Mouse (Mus musculus) fibroblast of lung, adult 2 months (primary cell): ENCODE results near the gene Lgi4.

ENCODE experiments used
- DNase-seq: peaks from one replicate; pipeline ENCODE4 v3.0.0-alpha.2; 2011; ENCODE audit warnings: low read depth

Lgi4 gene

GRCm38 (mm10) chr7:31059108-31059507, at the start of gene Lgi4:
Gene Lgi4 (plus strand): TSS chr7:31059342.
- peak; percentile 77 for DNase-seq

- no peak for DNase-seq
These were observed 46.2 kb upstream of the Lgi4 start for GRCm38 (mm10) chr7:31012971-31013370.

GRCm38 (mm10) chr7:31017104-31017901, 41.8 kb upstream of the Lgi4 start:
- peak; percentile 36 for DNase-seq

GRCm38 (mm10) chr7:31028609-31029008, 30.5 kb upstream of the Lgi4 start:
- no peak for DNase-seq

- no peak for DNase-seq
These were observed 28.4 kb upstream of the Lgi4 start for GRCm38 (mm10) chr7:31030717-31031116.

- no peak for DNase-seq
These were observed 27.4 kb upstream of the Lgi4 start for GRCm38 (mm10) chr7:31031731-31032130.

GRCm38 (mm10) chr7:31033409-31034165, 25.6 kb upstream of the Lgi4 start:
- peak; percentile 66 for DNase-seq

GRCm38 (mm10) chr7:31034789-31035188, 24.4 kb upstream of the Lgi4 start:
- DNase-seq = no peak

GRCm38 (mm10) chr7:31035291-31035690, 23.9 kb upstream of the Lgi4 start:
- no peak for DNase-seq

- no peak for DNase-seq
These were observed 22.2 kb upstream of the Lgi4 start for GRCm38 (mm10) chr7:31036917-31037316.

- no peak for DNase-seq
These were observed 21.5 kb upstream of the Lgi4 start for GRCm38 (mm10) chr7:31037675-31038074.

- DNase-seq = no peak
These were observed 20.1 kb upstream of the Lgi4 start for GRCm38 (mm10) chr7:31039011-31039410.

GRCm38 (mm10) chr7:31040281-31041022, 18.7 kb upstream of the Lgi4 start:
- DNase-seq = no peak

- DNase-seq = no peak
These were observed 18.1 kb upstream of the Lgi4 start for GRCm38 (mm10) chr7:31041023-31041407.

GRCm38 (mm10) chr7:31041662-31042315, 17.4 kb upstream of the Lgi4 start:
- peak; percentile 34 for DNase-seq

GRCm38 (mm10) chr7:31042431-31042910, 16.7 kb upstream of the Lgi4 start, which contains the start of gene Fxyd5:
Gene Fxyd5 (minus strand): TSS chr7:31042481.
- no peak for DNase-seq

- no peak for DNase-seq
These were observed 9.9 kb upstream of the Lgi4 start for GRCm38 (mm10) chr7:31049135-31049845.

- DNase-seq = no peak
These were observed 9.3 kb upstream of the Lgi4 start for GRCm38 (mm10) chr7:31049846-31050281.

- no peak for DNase-seq
These were observed 8.7 kb upstream of the Lgi4 start for GRCm38 (mm10) chr7:31050487-31050886.

GRCm38 (mm10) chr7:31050921-31051320, 8.2 kb upstream of the Lgi4 start:
- no peak for DNase-seq
